Mouse (Mus musculus): Measurements from ENCODE around the gene Neurod4. TPM values are rescaled to one million over a fixed set of nuclear protein-coding genes. Genes with fewer than 3 reads are reported as not detected.

Neurod4 gene
- polyA plus RNA-seq, 1 experiment from 2014 or later: not detected

DNA sequence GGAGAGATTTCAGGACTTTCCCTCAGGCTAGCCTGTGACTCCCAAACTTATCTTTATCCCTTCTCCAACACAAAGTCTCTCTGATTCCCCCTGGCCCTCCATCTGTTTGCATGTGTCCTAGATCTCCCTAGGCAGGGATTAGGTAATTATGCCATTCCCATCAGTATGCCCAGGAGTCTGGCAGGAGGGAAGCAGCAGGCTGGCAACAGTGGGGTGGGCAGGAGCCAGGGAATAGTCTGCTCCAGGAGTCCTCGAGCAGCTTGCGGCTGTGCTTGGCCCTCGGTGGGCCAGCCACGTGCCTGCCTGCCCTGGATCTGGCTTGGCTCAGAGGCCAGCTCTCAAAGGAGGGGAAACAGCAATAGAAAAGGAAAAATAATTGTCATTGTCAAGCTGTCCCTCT, 16.8 kb downstream of the Neurod4 start:
- WGBS: 60% methylated on average over 4 of the region's 4 CpGs
- no peaks in the 10 kb centered on the region for H3K36me3 ChIP-seq (ENCODE audit: control insufficient read depth, insufficient read depth, low read length)

DNA sequence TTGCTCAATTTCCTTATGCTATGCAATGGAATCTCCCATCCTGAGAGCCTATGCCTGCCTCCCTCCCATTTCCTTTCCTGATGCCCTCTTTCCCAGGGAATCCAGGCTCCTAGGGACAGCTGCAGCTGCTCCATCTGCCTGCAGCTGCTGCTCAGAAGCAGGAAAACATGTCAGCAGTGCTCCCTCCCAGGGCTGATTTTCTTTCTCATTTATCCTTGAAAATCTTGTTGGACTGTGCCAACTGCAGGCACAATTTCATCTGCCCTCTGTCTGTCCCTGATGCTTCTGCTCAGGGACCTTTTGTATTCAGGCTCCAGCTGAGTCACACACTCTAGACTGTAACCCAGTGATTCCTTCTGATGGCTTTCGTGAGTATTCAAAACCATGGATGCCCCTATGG, 20.6 kb downstream of the Neurod4 start:
- Histone ChIP-seq H3K4me1 (replicated peaks; ENCODE audit: control insufficient read depth, insufficient read depth, low read length) (no peaks in the 10 kb centered on the region), H3K27ac (ENCODE audit: low read length) (no peak overlapping the region), H3K36me3 (ENCODE audit: control insufficient read depth, insufficient read depth, low read length) (no peaks in the 10 kb centered on the region), H3K27me3 (ENCODE audit: control insufficient read depth, insufficient read depth, low read depth, low read length) (no peaks in the 10 kb centered on the region), H3K9ac (ENCODE audit: low read length) (no peak overlapping the region), H3K9me3 (ENCODE audit: control insufficient read depth, low read length) (no peaks in the 10 kb centered on the region), H3K4me3 (ENCODE audit: low read length) (no peak overlapping the region), H3K4me2 (ENCODE audit: low read depth, low read length) (no peak overlapping the region)
- WGBS: 45% methylated on average over 1 of the region's 1 CpGs
- ATAC-seq (ENCODE audit: low read depth): no peak

More for the DNA sequence above, 16.8 kb downstream of the Neurod4 start:
- ATAC-seq (ENCODE audit: low read depth): no peak
- Histone ChIP-seq H3K4me2 (ENCODE audit: low read depth, low read length) (no peak overlapping the region), H3K9ac (ENCODE audit: low read length) (no peak overlapping the region), H3K27ac (ENCODE audit: low read length) (no peak overlapping the region), H3K4me3 (ENCODE audit: low read length) (no peak overlapping the region), H3K27me3 (ENCODE audit: control insufficient read depth, insufficient read depth, low read depth, low read length) (no peaks in the 10 kb centered on the region), H3K4me1 (replicated peaks; ENCODE audit: control insufficient read depth, insufficient read depth, low read length) (no peaks in the 10 kb centered on the region), H3K9me3 (ENCODE audit: control insufficient read depth, low read length) (no peaks in the 10 kb centered on the region)

DNA sequence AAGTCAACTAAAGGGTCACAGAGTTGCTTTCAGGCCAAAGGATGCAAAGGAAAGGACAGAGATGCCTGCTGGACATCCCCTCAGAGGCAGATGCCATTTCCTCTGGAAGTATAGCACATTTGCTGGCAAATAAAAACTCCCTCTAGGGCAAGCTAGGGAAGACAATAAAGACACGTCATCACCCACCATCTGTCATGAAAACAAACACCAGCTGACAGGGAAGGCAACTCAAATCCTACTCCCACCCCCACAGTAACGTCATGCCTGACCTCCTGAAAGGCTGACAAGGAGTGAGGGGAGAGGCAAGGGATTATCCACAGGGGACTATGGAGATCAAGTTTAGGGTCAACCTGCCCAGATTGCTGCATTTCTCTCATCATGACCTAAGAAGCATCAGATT, 35.8 kb downstream of the Neurod4 start:
- 8% methylated on average over 2 of the region's 2 CpGs for WGBS
- H3K27ac ChIP-seq (ENCODE audit: low read length): no peak overlapping the region
- H3K36me3 ChIP-seq (ENCODE audit: control insufficient read depth, insufficient read depth, low read length): no peaks in the 10 kb centered on the region
- ATAC-seq (ENCODE audit: low read depth): no peak
- H3K4me1 ChIP-seq (replicated peaks; ENCODE audit: control insufficient read depth, insufficient read depth, low read length): no peaks in the 10 kb centered on the region
- H3K9me3 ChIP-seq (ENCODE audit: control insufficient read depth, low read length): no peaks in the 10 kb centered on the region
- no peak overlapping the region for H3K4me2 ChIP-seq (ENCODE audit: low read depth, low read length)
- H3K9ac ChIP-seq (ENCODE audit: low read length): no peak overlapping the region
- H3K4me3 ChIP-seq (ENCODE audit: low read length): no peak overlapping the region
- no peaks in the 10 kb centered on the region for H3K27me3 ChIP-seq (ENCODE audit: control insufficient read depth, insufficient read depth, low read depth, low read length)

DNA sequence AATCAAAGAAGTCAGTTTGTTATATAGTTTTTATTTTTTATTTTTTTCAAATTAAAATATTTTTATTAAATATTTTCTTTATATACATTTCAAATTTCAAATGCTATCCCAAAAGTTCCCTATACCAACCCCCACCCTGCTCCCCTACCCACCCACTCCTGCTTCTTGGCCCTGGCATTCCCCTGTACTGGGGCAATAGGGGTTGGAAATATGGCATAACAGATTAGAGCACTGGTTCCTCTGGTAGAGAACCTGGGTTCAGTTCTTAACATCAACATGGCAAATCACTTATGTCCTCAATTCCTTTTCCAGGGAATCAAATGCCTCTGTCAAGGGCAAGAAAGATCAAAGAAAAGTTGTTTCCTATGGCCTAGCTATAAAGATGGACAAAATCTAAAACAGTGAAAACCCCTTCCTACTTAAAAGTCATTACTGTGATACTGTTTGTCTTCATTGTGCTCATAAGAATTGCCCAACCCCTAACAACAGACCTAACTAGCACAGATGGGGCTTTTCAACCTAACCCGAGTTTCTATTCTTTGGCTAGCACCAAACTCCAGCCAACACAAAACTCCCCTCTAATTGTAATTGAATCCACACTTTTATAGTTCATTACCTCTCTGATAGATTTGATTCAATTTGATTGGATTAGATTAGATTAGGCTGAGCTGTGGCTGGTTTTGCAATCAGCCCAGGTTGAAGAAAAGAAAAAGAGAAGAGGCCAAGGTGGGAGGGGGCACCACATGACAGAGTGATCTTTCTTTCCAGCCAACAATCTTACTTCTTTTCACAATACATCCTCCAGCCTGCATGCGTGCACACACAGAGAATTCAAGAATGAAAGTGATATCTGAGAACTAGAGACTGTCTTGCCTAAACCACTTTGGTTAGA, 41.5 kb downstream of the Neurod4 start:
- no peak overlapping the region for H3K9ac ChIP-seq (ENCODE audit: low read length)
- no peak for ATAC-seq (ENCODE audit: low read depth)
- 56% methylated on average over 2 of the region's 2 CpGs for WGBS
- H3K4me2 ChIP-seq (ENCODE audit: low read depth, low read length): no peak overlapping the region
- H3K9me3 ChIP-seq (ENCODE audit: control insufficient read depth, low read length): no peaks in the 10 kb centered on the region
- no peak overlapping the region for H3K27ac ChIP-seq (ENCODE audit: low read length)
- H3K4me1 ChIP-seq (replicated peaks; ENCODE audit: control insufficient read depth, insufficient read depth, low read length): no peaks in the 10 kb centered on the region
- no peaks in the 10 kb centered on the region for H3K27me3 ChIP-seq (ENCODE audit: control insufficient read depth, insufficient read depth, low read depth, low read length)
- H3K4me3 ChIP-seq (ENCODE audit: low read length): no peak overlapping the region
- H3K36me3 ChIP-seq (ENCODE audit: control insufficient read depth, insufficient read depth, low read length): no peaks in the 10 kb centered on the region

DNA sequence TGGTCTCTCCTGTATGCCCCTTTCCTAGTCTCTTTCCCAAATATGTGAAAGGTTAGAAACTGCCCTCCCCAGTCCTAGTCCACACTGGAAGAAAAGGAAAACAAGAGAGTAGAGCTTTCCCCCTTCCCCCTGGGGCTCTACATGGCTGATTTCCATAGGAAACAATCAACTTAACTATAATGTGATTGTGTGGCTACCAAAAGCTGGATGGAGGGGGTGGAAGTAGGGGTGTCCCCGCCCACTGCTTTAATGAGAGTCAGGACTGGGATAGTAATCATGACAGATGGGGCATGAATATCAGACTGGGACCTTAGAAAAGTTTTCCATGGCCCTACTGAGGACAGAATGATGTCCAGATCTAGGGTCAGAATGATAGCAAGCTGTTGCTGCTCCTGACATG, 45.5 kb downstream of the Neurod4 start:
- WGBS: 20% methylated on average over 1 of the region's 1 CpGs
- no peaks in the 10 kb centered on the region for H3K4me1 ChIP-seq (replicated peaks; ENCODE audit: control insufficient read depth, insufficient read depth, low read length)
- no peak overlapping the region for H3K27ac ChIP-seq (ENCODE audit: low read length)
- no peak for ATAC-seq (ENCODE audit: low read depth)
- H3K9me3 ChIP-seq (ENCODE audit: control insufficient read depth, low read length): no peaks in the 10 kb centered on the region
- no peak overlapping the region for H3K4me2 ChIP-seq (ENCODE audit: low read depth, low read length)
- H3K9ac ChIP-seq (ENCODE audit: low read length): no peak overlapping the region
- no peaks in the 10 kb centered on the region for H3K27me3 ChIP-seq (ENCODE audit: control insufficient read depth, insufficient read depth, low read depth, low read length)
- no peak overlapping the region for H3K4me3 ChIP-seq (ENCODE audit: low read length)
- no peaks in the 10 kb centered on the region for H3K36me3 ChIP-seq (ENCODE audit: control insufficient read depth, insufficient read depth, low read length)

DNA sequence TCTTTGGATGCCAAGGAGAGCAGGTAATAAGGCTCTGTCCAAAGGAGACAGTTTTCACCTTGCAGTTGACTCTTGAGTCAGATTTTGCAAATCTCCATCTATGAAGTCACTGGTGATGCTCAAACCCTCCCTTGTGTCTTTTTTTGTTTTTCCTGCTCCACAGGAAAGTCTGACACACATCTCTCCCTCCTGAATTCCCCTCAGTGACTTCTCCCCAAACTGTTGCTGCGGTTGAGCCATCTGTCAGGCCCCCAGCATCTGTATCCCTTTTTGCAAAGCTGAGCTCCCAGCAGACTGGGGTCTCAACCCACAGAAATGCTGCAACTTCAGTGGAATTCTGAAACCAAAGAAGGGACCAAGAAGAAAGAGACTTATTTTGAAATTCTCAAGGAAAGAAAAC, 47.9 kb downstream of the Neurod4 start:
- H3K4me1 ChIP-seq (replicated peaks; ENCODE audit: control insufficient read depth, insufficient read depth, low read length): no peaks in the 10 kb centered on the region
- no peak for ATAC-seq (ENCODE audit: low read depth)

DNA sequence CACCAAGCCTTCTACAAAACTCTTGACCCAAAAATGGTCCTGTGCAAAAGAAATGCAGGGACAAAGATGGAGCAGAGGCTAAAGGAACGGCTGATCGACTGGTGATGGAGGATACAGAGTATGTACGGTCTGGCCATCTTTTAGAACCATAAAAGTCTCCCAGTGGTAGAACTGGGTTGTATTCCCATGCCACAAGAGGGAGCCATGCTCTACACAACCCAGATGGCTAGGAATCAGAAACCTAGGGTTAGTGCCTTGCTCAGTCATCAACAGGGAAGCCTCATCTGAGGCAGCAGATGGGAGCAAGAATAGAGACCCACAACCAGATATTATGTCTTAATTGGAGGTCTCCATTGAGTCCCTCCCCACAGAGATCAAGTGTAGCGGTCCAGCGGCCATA, 50.5 kb downstream of the Neurod4 start:
- no peak overlapping the region for H3K9ac ChIP-seq (ENCODE audit: low read length)
- H3K27ac ChIP-seq (ENCODE audit: low read length): no peak overlapping the region
- H3K9me3 ChIP-seq (ENCODE audit: control insufficient read depth, low read length): no peaks in the 10 kb centered on the region
- H3K36me3 ChIP-seq (ENCODE audit: control insufficient read depth, insufficient read depth, low read length): no peaks in the 10 kb centered on the region
- no peak overlapping the region for H3K4me2 ChIP-seq (ENCODE audit: low read depth, low read length)
- ATAC-seq (ENCODE audit: low read depth): no peak
- WGBS: 79% methylated on average over 5 of the region's 5 CpGs
- no peaks in the 10 kb centered on the region for H3K27me3 ChIP-seq (ENCODE audit: control insufficient read depth, insufficient read depth, low read depth, low read length)
- no peaks in the 10 kb centered on the region for H3K4me1 ChIP-seq (replicated peaks; ENCODE audit: control insufficient read depth, insufficient read depth, low read length)
- H3K4me3 ChIP-seq (ENCODE audit: low read length): no peak overlapping the region

More for the DNA sequence above, 47.9 kb downstream of the Neurod4 start:
- 70% methylated on average over 1 of the region's 1 CpGs for WGBS
- H3K27ac ChIP-seq (ENCODE audit: low read length): no peak overlapping the region
- H3K9me3 ChIP-seq (ENCODE audit: control insufficient read depth, low read length): no peaks in the 10 kb centered on the region
- no peak overlapping the region for H3K4me3 ChIP-seq (ENCODE audit: low read length)
- H3K9ac ChIP-seq (ENCODE audit: low read length): no peak overlapping the region
- no peaks in the 10 kb centered on the region for H3K36me3 ChIP-seq (ENCODE audit: control insufficient read depth, insufficient read depth, low read length)
- H3K4me2 ChIP-seq (ENCODE audit: low read depth, low read length): no peak overlapping the region
- no peaks in the 10 kb centered on the region for H3K27me3 ChIP-seq (ENCODE audit: control insufficient read depth, insufficient read depth, low read depth, low read length)

DNA sequence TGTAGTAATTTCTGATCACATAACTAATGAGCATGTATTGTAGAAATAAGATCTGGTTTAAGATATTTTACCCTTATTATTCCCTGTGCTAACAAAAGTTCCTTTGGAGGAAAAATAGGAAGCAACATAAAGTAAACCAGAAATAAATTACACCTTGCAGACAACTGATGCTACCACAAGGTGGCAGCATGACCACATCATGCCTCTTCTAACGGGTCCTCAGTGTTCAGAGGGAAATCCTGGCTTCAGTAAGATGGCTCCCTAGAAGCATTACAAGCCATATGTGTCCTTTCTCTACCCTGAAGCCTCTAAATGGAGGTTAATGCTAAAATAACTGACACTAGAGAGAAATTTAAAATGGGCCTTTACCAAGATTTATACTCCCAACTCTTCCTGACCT, 51.8 kb downstream of the Neurod4 start:
- Histone ChIP-seq H3K9ac (ENCODE audit: low read length) (no peak overlapping the region), H3K4me2 (ENCODE audit: low read depth, low read length) (no peak overlapping the region), H3K9me3 (ENCODE audit: control insufficient read depth, low read length) (no peaks in the 10 kb centered on the region), H3K36me3 (ENCODE audit: control insufficient read depth, insufficient read depth, low read length) (no peaks in the 10 kb centered on the region), H3K4me1 (replicated peaks; ENCODE audit: control insufficient read depth, insufficient read depth, low read length) (no peaks in the 10 kb centered on the region), H3K4me3 (ENCODE audit: low read length) (no peak overlapping the region), H3K27ac (ENCODE audit: low read length) (no peak overlapping the region), H3K27me3 (ENCODE audit: control insufficient read depth, insufficient read depth, low read depth, low read length) (no peaks in the 10 kb centered on the region)
- WGBS: 0% methylated on average over 1 of the region's 1 CpGs
- ATAC-seq (ENCODE audit: low read depth): no peak

DNA sequence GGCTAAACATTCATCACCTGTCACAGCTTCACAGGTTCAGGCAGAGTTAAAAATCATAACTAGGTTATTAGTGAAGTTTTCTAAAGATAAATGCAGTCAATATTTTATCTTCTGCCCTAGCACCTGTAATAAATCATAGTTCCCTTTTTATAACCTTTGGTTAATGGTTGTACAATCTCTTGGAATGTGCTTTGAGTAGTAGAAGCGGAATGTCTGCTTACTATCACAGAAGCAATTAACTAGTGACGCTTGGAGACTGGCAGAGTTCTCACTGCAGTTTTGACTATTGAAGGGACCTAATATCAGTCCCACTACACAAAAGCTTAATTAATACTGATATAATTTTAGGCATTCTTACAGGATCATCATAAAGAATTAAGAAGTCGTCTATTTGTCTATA, 55.0 kb downstream of the Neurod4 start:
- Histone ChIP-seq H3K27ac (ENCODE audit: low read length) (no peak overlapping the region), H3K9me3 (ENCODE audit: control insufficient read depth, low read length) (no peaks in the 10 kb centered on the region), H3K9ac (ENCODE audit: low read length) (no peak overlapping the region), H3K27me3 (ENCODE audit: control insufficient read depth, insufficient read depth, low read depth, low read length) (no peaks in the 10 kb centered on the region), H3K4me3 (ENCODE audit: low read length) (no peak overlapping the region), H3K36me3 (ENCODE audit: control insufficient read depth, insufficient read depth, low read length) (no peaks in the 10 kb centered on the region), H3K4me2 (ENCODE audit: low read depth, low read length) (no peak overlapping the region), H3K4me1 (replicated peaks; ENCODE audit: control insufficient read depth, insufficient read depth, low read length) (no peaks in the 10 kb centered on the region)
- ATAC-seq (ENCODE audit: low read depth): no peak
- 69% methylated on average over 3 of the region's 3 CpGs for WGBS

All from lung, embryonic 16.5 days (tissue).